Mouse (Mus musculus) MEL-GATA-1-ER (cell line): ENCODE data around the gene Arhgap17.

Source experiments
- DNase-seq: peaks from one replicate; pipeline ENCODE4 v3.0.0-alpha.2; 2012; ENCODE audit warnings: low read depth; ENCODE audit errors: extremely low read depth

Gene Arhgap17

DNA sequence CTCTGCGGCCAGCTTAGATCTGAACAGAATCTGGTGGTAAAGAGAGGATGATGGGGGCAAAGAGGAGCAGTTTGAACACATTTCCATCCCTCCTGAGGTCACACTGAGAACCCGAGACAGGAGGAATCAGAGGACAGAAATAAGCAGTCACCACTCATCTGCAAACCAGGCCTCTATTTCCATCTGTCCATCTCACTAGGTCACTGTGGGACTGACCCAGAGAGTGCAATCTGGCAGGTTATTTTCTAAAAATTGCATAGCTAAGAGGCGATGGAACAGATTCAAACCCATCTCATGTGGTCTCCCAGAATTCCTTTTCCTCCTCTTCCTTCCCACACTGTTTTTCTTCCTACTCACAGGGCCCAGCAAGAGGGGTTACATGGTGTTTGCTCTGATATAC is 81.8 kb downstream of the Arhgap17 start:
- no peak for DNase-seq

DNA sequence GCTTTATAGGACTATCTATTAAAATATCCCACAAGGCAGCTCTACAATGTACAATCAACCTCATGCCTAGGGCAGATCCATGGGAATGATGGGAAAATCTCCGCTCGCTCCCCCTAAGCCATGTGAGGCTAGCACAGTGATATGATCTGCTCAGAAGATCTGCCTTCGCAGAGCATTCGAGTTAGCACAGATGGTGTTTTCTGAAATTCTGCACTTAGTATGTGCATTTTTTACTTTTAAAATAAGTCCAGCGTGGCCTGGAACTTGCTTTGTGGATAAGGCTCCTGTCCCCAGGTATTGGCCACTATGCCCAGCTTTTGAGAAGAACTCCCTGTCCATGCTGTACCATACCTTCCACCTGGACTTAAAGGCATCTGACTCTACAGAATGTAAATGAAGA is 83.8 kb downstream of the Arhgap17 start:
- DNase-seq: no peak

DNA sequence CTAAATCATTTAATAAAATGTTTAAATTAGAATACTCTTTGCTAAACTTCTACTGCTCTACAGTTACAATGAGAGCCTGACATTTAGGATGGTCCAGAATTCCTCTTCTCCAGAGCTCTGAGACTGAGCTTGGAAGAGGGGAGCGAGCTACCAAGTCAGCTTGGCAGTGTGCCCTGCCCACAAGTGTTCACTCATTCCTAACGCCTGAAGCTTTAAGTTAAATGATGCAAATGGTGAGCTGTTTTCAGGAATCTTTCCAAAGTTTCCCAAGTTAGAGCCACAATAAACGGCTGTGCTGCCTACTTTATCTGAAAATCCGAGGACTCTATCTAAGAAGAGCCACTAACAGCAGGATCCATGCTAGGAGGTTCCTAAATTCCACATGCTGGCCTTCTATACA is 85.9 kb downstream of the Arhgap17 start:
- DNase-seq: no peak

DNA sequence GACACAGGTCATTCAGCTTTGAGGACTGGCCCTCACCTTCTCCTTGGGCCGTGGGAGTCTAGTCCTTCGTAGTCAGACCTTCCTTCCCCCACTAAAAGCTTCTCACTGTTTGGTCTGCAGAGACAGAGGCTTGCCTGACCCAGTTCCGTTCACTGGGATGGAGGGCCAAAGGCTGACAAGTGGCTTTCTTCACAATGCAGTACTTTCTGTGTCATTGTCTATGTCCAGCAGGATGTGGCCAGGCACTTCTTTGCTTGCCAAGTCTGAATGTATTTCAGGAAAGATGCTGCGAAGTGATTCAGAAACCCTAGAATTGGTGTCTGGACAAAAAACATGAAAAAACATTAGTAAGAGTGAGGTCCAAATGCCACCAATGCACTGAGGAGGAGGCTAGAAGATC is 89.9 kb downstream of the Arhgap17 start:
- DNase-seq: no peak

DNA sequence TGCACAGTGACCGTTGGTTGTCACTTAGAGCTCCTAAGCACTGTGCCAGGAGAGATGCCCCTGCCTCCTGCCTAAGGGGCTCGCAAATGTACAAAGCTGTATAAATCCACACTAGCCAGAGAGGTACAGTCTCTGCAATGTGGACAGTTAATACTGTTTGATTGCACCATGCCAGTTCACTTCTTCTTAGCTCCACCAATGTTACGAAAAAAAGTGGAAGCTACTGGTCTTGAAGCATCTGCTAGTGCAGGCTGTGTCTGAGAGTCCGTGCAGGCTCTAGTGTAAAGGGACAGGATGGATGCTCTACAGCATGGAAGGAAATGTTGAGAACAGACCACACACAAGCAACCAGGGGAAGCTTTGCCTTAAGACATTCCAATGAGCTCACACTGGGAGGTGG is 93.1 kb downstream of the Arhgap17 start:
- DNase-seq: no peak

DNA sequence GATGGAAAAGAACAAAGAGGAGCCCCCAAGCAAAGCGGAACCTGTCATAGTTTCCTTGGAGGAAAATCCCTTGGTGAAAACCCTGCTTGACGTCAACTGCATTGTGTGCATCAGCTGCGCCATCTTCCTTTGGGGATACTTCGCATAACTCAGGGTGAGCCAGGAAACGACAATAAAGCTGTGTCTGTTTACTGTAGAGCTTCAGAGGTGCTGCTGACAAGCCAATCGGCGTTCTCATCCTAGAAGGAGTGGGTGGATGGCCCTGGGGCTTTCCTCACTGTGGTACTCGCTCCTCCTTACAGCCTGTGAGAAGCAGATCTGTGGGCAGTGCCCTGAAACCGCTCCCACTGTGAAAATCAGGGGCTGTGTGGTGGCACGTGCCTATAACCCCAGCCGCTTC is 96.7 kb downstream of the Arhgap17 start:
- DNase-seq: no peak

DNA sequence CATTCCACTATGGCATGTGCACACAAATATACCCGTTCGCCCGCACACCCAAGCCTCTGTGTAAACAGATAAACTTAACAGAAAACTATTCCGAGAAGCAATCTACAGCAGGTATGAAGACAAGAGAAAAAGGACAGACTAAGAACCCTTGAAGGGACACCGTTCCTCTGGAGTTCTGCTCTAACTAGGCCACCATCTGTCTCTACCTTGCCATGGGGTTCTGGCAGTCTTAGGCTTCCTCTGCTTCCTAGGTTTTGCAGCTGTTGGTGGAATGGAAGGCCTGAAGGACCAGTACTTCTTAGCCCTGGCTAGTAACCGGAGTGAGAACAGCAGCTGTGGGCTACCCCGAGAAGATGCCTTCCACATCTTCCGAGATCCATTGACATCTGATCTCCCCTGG is 111.6 kb downstream of the Arhgap17 start:
- DNase-seq: no peak

DNA sequence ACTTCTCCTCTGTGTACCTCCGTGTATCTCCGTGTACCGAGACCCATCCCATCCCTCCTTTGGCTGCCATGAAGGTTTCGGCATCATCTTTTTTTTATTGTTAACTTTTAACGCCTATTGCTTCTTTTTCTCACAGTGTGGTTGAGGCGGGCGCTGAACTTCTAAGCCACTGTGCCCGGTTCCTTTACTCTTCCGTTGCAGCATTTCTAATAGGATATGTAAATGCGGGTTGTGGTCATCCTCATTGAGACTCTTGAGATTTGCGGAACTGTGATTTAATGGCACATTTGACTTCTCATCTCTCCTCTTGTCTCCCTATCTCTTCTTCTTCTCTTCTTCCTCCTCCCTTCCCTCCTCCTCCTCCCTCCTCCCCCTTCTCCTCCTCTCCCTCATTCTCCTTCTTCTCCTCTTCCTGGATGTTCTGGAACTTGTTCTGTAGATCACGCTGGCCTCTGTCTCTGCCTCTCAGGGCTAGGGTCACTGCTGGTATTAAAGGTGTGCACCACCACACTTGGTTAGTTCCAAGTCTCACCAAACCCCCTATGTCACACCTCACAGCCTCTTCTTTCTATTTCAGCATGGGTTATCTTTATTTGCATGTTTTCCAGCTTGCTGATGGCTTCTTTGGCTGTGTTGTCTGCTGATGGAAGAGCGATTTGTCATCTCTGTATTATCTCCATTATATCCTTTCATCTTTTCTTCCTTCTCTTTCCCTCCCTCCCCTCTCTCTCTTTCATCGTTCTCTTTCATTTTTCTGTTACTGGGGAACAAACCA is 115.3 kb downstream of the Arhgap17 start:
- no peak for DNase-seq

DNA sequence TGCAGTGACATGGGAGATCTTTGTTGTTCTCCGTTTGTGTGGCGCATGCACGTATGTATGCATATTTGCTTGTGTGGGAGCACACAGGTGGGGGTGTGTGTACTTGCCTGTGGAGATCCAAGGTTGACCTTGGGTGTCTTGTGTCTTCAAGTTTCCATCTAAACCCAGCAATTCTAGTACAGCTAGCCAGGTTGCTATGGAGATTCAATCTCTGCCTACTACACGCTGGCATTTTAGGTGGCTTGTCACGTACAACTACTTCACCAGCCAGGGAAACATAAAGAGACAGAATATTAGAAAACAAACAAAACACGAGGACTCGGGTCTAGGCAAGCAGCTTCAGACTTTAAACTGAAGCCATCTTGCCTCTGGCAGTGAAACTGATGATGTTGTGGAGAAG is 116.3 kb downstream of the Arhgap17 start:
- no peak for DNase-seq

DNA sequence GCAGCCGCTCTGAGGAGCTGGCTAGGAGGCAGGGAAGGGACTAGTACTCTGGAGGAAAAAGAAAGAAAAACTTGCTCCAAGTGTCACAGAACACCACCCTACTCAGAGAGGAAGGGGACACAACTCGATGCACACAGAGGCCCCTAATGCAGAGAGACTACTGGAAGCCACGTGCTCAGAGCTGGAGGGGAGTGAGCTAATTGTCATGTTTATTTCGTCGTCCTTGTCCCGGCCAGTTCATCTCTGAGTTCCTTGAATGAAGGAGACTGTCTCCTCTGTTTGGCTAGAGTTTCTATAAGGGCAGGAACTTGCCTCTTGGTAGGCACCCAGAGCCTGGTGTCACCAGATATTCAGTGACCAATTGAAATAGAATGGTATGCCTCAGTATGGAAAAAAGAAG is 118.4 kb downstream of the Arhgap17 start:
- no peak for DNase-seq

DNA sequence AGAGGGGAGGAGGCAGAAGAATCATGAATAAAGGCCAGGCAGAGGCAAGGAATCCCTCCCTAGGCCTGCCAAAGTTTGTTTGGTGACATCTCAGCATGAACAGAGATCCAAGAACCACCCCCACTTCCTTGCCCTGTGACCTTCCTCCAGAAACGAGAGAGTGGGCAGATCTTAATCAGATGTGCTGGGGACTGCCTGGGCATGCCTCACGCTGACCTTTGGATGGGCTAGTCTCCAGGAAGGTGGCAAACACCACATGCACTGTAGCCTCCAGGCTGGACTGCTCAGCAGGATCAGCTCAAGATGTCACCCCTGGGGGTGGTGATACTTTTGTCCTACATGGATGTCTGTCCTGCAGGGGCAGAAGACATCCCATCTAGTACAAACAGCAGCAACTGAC is 121.5 kb downstream of the Arhgap17 start:
- no peak for DNase-seq

DNA sequence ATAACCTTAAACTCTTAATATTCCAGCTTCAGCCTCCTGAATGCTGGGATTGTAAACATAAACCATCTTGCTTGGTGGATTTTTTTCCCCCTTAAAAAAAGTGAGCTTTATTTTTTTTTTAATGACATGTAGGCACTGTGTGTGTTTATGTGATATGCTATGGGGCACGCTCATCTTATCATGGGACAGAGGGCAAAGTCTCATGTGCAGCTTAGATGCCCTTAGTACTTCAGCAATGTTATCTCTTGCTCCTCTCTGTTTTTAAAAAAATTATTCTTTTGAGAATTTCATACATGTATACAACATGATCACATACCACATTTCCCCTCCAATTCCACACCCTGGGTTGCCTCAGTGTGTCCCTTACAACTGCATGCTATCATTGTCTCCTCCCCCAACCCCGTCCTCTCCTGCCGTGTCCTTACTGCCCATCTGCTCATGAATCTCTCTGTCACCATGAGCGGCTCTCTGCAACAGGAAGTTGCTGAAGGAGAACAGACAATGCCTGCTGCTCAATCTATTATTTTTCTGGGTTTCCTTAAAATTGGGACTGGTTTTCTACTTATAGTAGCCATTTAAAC is 123.1 kb downstream of the Arhgap17 start:
- DNase-seq: no peak

DNA sequence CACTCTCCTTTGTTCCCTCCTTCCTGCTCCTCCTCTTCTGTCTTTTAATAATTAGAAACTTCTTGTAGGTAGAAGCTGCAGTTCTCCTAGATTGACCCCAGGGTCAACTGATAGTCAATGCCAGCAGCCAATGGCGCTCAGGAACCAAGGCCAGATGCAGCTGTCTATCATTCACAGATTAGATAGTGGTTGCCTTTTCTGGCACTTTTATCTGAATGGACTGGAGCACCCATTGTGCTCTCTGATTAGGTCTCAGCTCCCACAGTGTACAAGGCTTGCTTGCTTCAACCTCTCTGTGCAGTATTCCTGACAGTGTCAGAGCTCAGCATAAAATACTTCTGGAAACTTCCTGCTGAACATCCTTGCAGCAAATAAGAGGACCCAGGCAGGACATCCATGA is 124.9 kb downstream of the Arhgap17 start:
- DNase-seq: no peak

DNA sequence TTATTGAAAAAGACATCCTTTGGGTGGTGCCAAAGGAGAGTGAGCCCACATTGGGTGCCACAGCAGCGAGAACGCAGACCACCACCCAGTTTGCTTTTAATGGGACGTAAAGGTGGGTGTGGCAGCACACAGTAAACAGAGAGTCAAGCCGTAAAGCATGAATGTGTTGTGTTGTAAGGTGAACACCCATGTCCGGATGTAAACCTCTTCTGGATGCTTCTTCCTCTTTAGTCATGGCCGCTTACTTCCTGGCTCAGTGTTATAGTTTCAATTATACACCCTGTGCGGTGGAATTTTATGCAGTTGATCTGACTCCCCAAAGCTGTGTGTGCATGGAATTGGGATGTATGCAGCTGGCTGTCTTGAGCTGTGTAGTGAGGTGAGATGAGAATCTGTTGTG is 127.5 kb downstream of the Arhgap17 start:
- no peak for DNase-seq

DNA sequence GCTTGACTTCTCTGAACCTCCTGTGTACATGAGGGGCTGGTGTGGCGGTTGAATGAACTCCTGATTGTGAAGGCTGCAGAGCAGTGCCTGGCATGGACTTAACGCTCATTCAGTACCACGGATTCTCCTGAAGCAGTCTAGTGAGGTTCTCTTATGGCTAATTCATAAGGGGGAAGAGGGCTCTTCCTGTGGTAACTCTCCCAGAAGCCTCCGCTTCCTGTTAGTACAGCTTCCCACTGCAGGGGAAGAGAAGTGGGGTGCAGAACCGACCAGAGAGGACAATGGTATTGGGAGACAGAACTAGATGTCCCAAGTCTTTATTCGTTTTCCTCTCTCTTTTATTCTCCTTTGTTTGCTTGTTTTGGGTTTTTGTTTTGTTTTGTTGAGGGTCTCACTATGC is 129.7 kb downstream of the Arhgap17 start:
- DNase-seq: no peak

DNA sequence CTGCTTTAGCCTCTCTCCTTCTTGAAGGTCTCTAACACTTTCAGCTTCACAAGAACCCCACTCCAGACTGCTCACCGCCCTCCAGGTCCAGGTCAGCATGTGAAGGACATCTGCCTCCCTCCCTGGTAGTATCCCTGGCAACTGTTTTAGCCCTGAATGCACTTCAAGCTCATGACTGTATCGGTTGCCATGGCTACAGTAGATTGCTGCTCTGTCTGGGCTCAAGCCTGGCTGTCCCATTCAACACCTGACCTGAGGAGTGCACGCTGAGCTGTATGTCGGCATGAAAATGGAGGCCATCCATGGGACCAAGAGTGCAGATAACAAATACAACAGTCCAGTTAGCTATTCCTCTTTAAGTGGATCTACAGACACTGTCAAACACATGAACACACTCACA is 131.1 kb downstream of the Arhgap17 start:
- DNase-seq: no peak

DNA sequence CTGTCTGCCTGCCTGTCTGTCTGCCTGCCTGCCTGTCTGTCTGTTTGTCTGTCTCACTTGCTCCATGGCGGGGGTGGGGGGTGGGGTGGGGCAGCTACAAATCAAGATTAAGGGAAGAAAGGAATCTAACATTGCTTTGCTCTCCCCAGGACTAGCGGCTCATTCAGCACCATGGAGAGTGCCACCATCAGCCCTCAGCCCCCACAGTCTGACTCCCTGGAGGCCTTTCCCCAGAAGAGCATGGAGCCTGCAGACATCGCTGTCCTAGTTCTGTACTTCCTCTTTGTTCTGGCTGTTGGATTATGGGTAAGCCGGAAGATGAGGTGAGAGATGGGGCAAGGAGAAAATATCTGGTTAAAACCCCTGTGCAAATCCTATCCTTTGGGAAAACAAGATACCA is 134.3 kb downstream of the Arhgap17 start:
- peak; percentile 20 for DNase-seq
